Mouse (Mus musculus) embryonic facial prominence, embryonic 14.5 days (tissue): ENCODE results near the gene Tyw3. TPM values are rescaled to one million over a fixed set of nuclear protein-coding genes. Genes with fewer than 3 reads are reported as not detected.

Experiments used
- ATAC-seq: fragments of 200-750 bp; cut with Nextera tagmentation; 2 replicates; pipeline ENCODE4 v1.8.0; 2017; ENCODE audit warnings: low read depth, moderate number of reproducible peaks, moderate TSS enrichment
- DNase-seq: peaks from one replicate; pipeline ENCODE4 v3.0.0-alpha.2; 2015; ENCODE audit warnings: low spot score
- H3K27ac ChIP-seq: fragments of 300-500 bp; sonication (generic); replicated peaks from 2 replicates; pipeline ENCODE4 v1.5.1; 2014; ENCODE audit warnings: low read depth, mild to moderate bottlenecking, low read length, moderate library complexity
- H3K27me3 ChIP-seq: fragments of 300-500 bp; sonication (generic); replicated peaks from 2 replicates; pipeline ENCODE4 v1.6.1; 2014; ENCODE audit warnings: low read length; ENCODE audit not compliant: control insufficient read depth, insufficient read depth
- H3K36me3 ChIP-seq: fragments of 300-500 bp; sonication (generic); 2 replicates; pipeline ENCODE4 v1.6.1; 2014; ENCODE audit warnings: low read length, mixed read lengths; ENCODE audit not compliant: control insufficient read depth, insufficient read depth
- H3K4me1 ChIP-seq: fragments of 300-500 bp; sonication (generic); 2 replicates; pipeline ENCODE4 v1.6.1; 2014; ENCODE audit warnings: antibody characterized with exemption, low read length; ENCODE audit not compliant: control insufficient read depth, insufficient read depth
- H3K4me2 ChIP-seq: fragments of 300-500 bp; sonication (generic); 2 replicates; pipeline ENCODE4 v1.6.1; 2014; ENCODE audit warnings: low read depth, mild to moderate bottlenecking, low read length, moderate library complexity, mixed read lengths
- H3K4me3 ChIP-seq: fragments of 300-500 bp; sonication (generic); 2 replicates; pipeline ENCODE4 v1.5.1; 2014; ENCODE audit warnings: low read depth, mild to moderate bottlenecking, low read length
- H3K9ac ChIP-seq: fragments of 300-500 bp; sonication (generic); 2 replicates; pipeline ENCODE4 v1.6.1; 2014; ENCODE audit warnings: low read depth, mild to moderate bottlenecking, low read length, moderate library complexity, mixed read lengths
- H3K9me3 ChIP-seq: fragments of 300-500 bp; sonication (generic); 2 replicates; pipeline ENCODE4 v1.6.1; 2016; ENCODE audit warnings: low read length; ENCODE audit not compliant: control insufficient read depth
- WGBS: fragments of 180-500 bp; shearing (Covaris S2); extraction: QIAGEN DNeasy Blood & Tissue Kit; methylation state at CpG from one replicate; pipeline ENCODE4 v1.1.7; 2014; 5-methylcytosine and 5-hydroxymethylcytosine counted together
- polyA plus RNA-seq: library from polyadenylated mRNA; unstranded; fragments of >200 nt; fragmentation: Nextera tagmentation; extraction: Ambion mirVana; gene quantifications from 2 replicates; pipeline ENCODE4 v1.2.1, GENCODE M21; 2014

The Tyw3 gene
- polyA plus RNA-seq, 1 experiment from 2014 or later, result 13.4 TPM

DNA sequence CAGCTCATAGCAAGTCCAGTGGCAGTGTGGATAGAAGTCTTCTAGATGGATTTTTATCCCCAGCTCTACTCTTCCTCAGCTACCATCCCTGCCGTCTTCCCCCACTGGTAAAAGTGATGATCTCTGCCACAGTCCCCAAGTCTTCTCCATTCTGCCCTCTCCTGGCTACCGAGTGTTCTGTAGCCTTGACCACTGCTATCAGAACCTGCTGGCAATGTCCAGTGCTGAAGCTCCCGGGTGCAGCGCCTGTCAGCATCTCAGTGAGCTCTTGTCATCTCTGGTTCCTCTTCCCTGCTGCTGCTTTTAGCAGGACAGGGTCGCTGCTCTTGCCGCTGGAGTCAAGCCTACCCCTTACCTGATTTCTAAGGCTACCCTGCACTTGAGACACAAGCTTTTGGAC is 70.3 kb downstream of the Tyw3 start:
- Histone ChIP-seq H3K36me3 (no peaks in the 10 kb centered on the region), H3K9me3 (no peaks in the 10 kb centered on the region), H3K4me3 (no peak overlapping the region), H3K9ac (no peak overlapping the region), H3K27ac (no peak overlapping the region), H3K27me3 (peaks cover 3% of the 10 kb centered on the region; the same call in 1 of the 2 replicates), H3K4me2 (no peak overlapping the region), H3K4me1 (peaks cover 15% of the 10 kb centered on the region)
- DNase-seq (no peak), ATAC-seq (no peak)
- 43% methylated on average over 6 of the region's 6 CpGs for WGBS

Other genes starting within 250 kb of the Tyw3 start
- gene Cryz, start 393 bp downstream of the Tyw3 start, polyA plus RNA-seq, result 13.7 and 17.5 TPM in 2 replicates
- 0.46 and 0.58 TPM in 2 replicates for gene Erich3, start 66.8 kb upstream of the Tyw3 start, polyA plus RNA-seq